Mouse (Mus musculus): ENCODE data around the gene Tcf23. TPM values are rescaled to one million over a fixed set of nuclear protein-coding genes. Genes with fewer than 3 reads are reported as not detected.
A peak's percentile ranks its signal among the peaks of the same experiment; 100 is the strongest.

Gene Tcf23
- polyA plus RNA-seq, 1 experiment: 0.23 TPM

GRCm38 (mm10) chr5:30926073-30926472 is 42.4 kb upstream of the Tcf23 start:
- H3K4me1 ChIP-seq (ENCODE audit: control insufficient read depth, insufficient read depth, low read length): no peaks in the 10 kb centered on the region
- TF ChIP-seq POLR2A (IDR thresholded peaks at IDR 0.05; ENCODE audit: extremely low read depth, insufficient read depth, low read length) (no peak), CTCF (IDR thresholded peaks at IDR 0.05; ENCODE audit: extremely low read depth, insufficient read depth, low read length) (no peak)
- no peak overlapping the region for H3K4me3 ChIP-seq (ENCODE audit: insufficient read depth, low read length)
- no peak overlapping the region for H3K27ac ChIP-seq (ENCODE audit: insufficient read depth, low read length)

- TF ChIP-seq CTCF (IDR thresholded peaks at IDR 0.05; ENCODE audit: extremely low read depth, insufficient read depth, low read length) (no peak), POLR2A (IDR thresholded peaks at IDR 0.05; ENCODE audit: extremely low read depth, insufficient read depth, low read length) (no peak)
- Histone ChIP-seq H3K4me1 (ENCODE audit: control insufficient read depth, insufficient read depth, low read length) (no peaks in the 10 kb centered on the region), H3K4me3 (ENCODE audit: insufficient read depth, low read length) (no peak overlapping the region), H3K27ac (ENCODE audit: insufficient read depth, low read length) (no peak overlapping the region)
These were observed 40.4 kb upstream of the Tcf23 start for GRCm38 (mm10) chr5:30927945-30928529.

- H3K27ac ChIP-seq (ENCODE audit: insufficient read depth, low read length): no peak overlapping the region
- no peaks in the 10 kb centered on the region for H3K4me1 ChIP-seq (ENCODE audit: control insufficient read depth, insufficient read depth, low read length)
- TF ChIP-seq CTCF (IDR thresholded peaks at IDR 0.05; ENCODE audit: extremely low read depth, insufficient read depth, low read length) (peak; percentile 91), POLR2A (IDR thresholded peaks at IDR 0.05; ENCODE audit: extremely low read depth, insufficient read depth, low read length) (no peak)
- H3K4me3 ChIP-seq (ENCODE audit: insufficient read depth, low read length): no peak overlapping the region
These were observed 38.3 kb upstream of the Tcf23 start for GRCm38 (mm10) chr5:30930121-30930520.

GRCm38 (mm10) chr5:30930846-30931245 is 37.6 kb upstream of the Tcf23 start:
- TF ChIP-seq CTCF (IDR thresholded peaks at IDR 0.05; ENCODE audit: extremely low read depth, insufficient read depth, low read length): no peak
- no peak for TF ChIP-seq POLR2A (IDR thresholded peaks at IDR 0.05; ENCODE audit: extremely low read depth, insufficient read depth, low read length)
- Histone ChIP-seq H3K27ac (ENCODE audit: insufficient read depth, low read length) (no peak overlapping the region), H3K4me3 (ENCODE audit: insufficient read depth, low read length) (no peak overlapping the region), H3K4me1 (ENCODE audit: control insufficient read depth, insufficient read depth, low read length) (no peaks in the 10 kb centered on the region)

- Histone ChIP-seq H3K4me3 (ENCODE audit: insufficient read depth, low read length) (no peak overlapping the region), H3K4me1 (ENCODE audit: control insufficient read depth, insufficient read depth, low read length) (no peaks in the 10 kb centered on the region), H3K27ac (ENCODE audit: insufficient read depth, low read length) (no peak overlapping the region)
- no peak for TF ChIP-seq CTCF (IDR thresholded peaks at IDR 0.05; ENCODE audit: extremely low read depth, insufficient read depth, low read length)
- TF ChIP-seq POLR2A (IDR thresholded peaks at IDR 0.05; ENCODE audit: extremely low read depth, insufficient read depth, low read length): no peak
These were observed 37.1 kb upstream of the Tcf23 start for GRCm38 (mm10) chr5:30931378-30931777.

- H3K4me3 ChIP-seq (ENCODE audit: insufficient read depth, low read length): no peak overlapping the region
- TF ChIP-seq CTCF (IDR thresholded peaks at IDR 0.05; ENCODE audit: extremely low read depth, insufficient read depth, low read length): no peak
- H3K4me1 ChIP-seq (ENCODE audit: control insufficient read depth, insufficient read depth, low read length): no peaks in the 10 kb centered on the region
- H3K27ac ChIP-seq (ENCODE audit: insufficient read depth, low read length): no peak overlapping the region
These were observed 34.8 kb upstream of the Tcf23 start for GRCm38 (mm10) chr5:30933705-30934104.

GRCm38 (mm10) chr5:30934725-30935461 is 33.6 kb upstream of the Tcf23 start:
- H3K4me1 ChIP-seq (ENCODE audit: control insufficient read depth, insufficient read depth, low read length): no peaks in the 10 kb centered on the region
- no peak for TF ChIP-seq CTCF (IDR thresholded peaks at IDR 0.05; ENCODE audit: extremely low read depth, insufficient read depth, low read length)
- TF ChIP-seq POLR2A (IDR thresholded peaks at IDR 0.05; ENCODE audit: extremely low read depth, insufficient read depth, low read length): no peak
- no peak overlapping the region for H3K27ac ChIP-seq (ENCODE audit: insufficient read depth, low read length)
- H3K4me3 ChIP-seq (ENCODE audit: insufficient read depth, low read length): no peak overlapping the region

- no peak overlapping the region for H3K27ac ChIP-seq (ENCODE audit: insufficient read depth, low read length)
- TF ChIP-seq CTCF (IDR thresholded peaks at IDR 0.05; ENCODE audit: extremely low read depth, insufficient read depth, low read length) (peak; percentile 26; the same call in 1 of the 2 replicates), POLR2A (IDR thresholded peaks at IDR 0.05; ENCODE audit: extremely low read depth, insufficient read depth, low read length) (no peak)
- peaks cover 4% of the 10 kb centered on the region; the same call in 1 of the 2 replicates for H3K4me1 ChIP-seq (ENCODE audit: control insufficient read depth, insufficient read depth, low read length)
- H3K4me3 ChIP-seq (ENCODE audit: insufficient read depth, low read length): no peak overlapping the region
These were observed 25.5 kb upstream of the Tcf23 start for GRCm38 (mm10) chr5:30943004-30943403.

- Histone ChIP-seq H3K4me1 (ENCODE audit: control insufficient read depth, insufficient read depth, low read length) (peaks cover 4% of the 10 kb centered on the region; the same call in 1 of the 2 replicates), H3K27ac (ENCODE audit: insufficient read depth, low read length) (no peak overlapping the region), H3K4me3 (ENCODE audit: insufficient read depth, low read length) (peak overlapping the region; percentile 32; the same call in 1 of the 2 replicates)
- TF ChIP-seq CTCF (IDR thresholded peaks at IDR 0.05; ENCODE audit: extremely low read depth, insufficient read depth, low read length) (no peak), POLR2A (IDR thresholded peaks at IDR 0.05; ENCODE audit: extremely low read depth, insufficient read depth, low read length) (no peak)
These were observed 24.1 kb upstream of the Tcf23 start for GRCm38 (mm10) chr5:30944344-30944743.

All from cortical plate, adult 2 months (tissue).